Mouse (Mus musculus): ENCODE measurements around the gene Arap2. TPM values are rescaled to one million over a fixed set of nuclear protein-coding genes. Genes with fewer than 3 reads are reported as not detected.

The Arap2 gene
- polyA plus RNA-seq, 1 experiment from 2014 or later, result 7.4 TPM

DNA sequence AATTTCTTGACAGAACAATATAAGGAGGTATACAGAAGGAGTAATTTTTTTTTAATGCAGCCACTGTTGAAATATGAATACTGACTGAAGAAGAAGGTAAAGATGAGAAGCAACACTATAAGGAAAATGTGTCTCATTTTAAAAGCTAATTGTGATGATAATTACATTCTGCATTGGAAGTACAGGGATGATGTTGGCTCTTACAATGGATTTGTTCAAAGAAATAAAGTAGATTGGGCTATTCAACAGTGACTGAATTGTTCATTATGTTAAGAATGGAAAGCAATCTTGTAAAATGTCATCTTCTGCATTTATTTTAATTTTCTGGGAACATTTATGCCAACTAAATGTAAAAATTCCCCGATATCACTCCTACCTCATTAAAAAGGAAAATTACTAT, 178.6 kb downstream of the Arap2 start:
- WGBS, result 70% methylated on average over 1 of the region's 1 CpGs
- Histone ChIP-seq H3K4me2 (ENCODE audit: low read length) (no peak overlapping the region), H3K4me3 (ENCODE audit: low read length) (no peak overlapping the region), H3K27me3 (replicated peaks; ENCODE audit: control insufficient read depth, insufficient read depth, low read length) (no peaks in the 10 kb centered on the region), H3K4me1 (ENCODE audit: control insufficient read depth, insufficient read depth, low read depth, low read length) (no peaks in the 10 kb centered on the region), H3K27ac (ENCODE audit: low read depth, low read length) (no peak overlapping the region), H3K9ac (ENCODE audit: low read depth, low read length) (no peak overlapping the region), H3K9me3 (ENCODE audit: control insufficient read depth, low read length) (no peaks in the 10 kb centered on the region), H3K36me3 (ENCODE audit: control insufficient read depth, insufficient read depth, low read length) (no peaks in the 10 kb centered on the region)
- no peak for ATAC-seq

DNA sequence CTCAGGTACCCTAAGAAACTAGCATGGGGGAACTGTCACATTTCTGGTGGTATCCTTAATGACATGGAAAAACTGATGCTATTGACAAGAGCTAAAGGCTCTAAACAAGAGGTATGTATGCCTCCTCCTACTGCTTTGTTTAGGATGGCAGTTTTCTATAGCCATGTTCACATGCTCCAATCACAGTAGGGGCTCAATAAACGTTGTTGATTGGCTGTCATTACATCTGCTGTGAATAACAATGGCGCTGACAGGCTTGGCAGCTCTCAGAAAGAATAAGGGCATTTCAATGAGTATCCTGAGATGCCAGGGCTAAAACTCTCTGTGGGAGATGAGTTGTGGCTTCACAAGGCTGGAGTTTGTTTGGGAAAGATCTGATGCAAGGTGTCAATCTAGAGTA, 183.3 kb downstream of the Arap2 start:
- no peak for ATAC-seq
- Histone ChIP-seq H3K9me3 (ENCODE audit: control insufficient read depth, low read length) (no peaks in the 10 kb centered on the region), H3K4me1 (ENCODE audit: control insufficient read depth, insufficient read depth, low read depth, low read length) (no peaks in the 10 kb centered on the region), H3K27ac (ENCODE audit: low read depth, low read length) (no peak overlapping the region), H3K9ac (ENCODE audit: low read depth, low read length) (no peak overlapping the region), H3K4me2 (ENCODE audit: low read length) (no peak overlapping the region), H3K4me3 (ENCODE audit: low read length) (no peak overlapping the region), H3K27me3 (replicated peaks; ENCODE audit: control insufficient read depth, insufficient read depth, low read length) (no peaks in the 10 kb centered on the region), H3K36me3 (ENCODE audit: control insufficient read depth, insufficient read depth, low read length) (no peaks in the 10 kb centered on the region)
- WGBS, result 17% methylated on average over 2 of the region's 2 CpGs

DNA sequence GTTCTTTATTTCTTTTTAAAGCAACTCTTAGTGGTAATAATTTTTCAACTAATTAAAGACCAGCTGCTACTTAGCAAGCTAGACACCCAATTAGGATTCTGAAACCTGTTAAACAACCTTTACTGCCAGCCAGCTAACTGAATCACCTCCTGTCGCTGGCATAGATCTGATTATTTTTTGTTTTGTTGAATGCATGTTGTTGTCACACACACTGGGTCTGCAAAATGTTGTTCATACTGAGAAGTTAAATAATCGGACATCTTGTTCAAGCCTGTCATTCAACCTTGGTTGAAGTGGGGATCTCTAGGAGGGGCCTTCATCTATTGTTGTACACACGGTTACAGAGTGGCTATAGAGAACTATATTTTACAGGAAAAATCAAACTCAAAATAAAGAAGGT, 184.3 kb downstream of the Arap2 start:
- H3K27ac ChIP-seq (ENCODE audit: low read depth, low read length), result no peak overlapping the region
- ATAC-seq, result no peak
- H3K27me3 ChIP-seq (replicated peaks; ENCODE audit: control insufficient read depth, insufficient read depth, low read length), result no peaks in the 10 kb centered on the region
- H3K36me3 ChIP-seq (ENCODE audit: control insufficient read depth, insufficient read depth, low read length), result no peaks in the 10 kb centered on the region
- H3K4me1 ChIP-seq (ENCODE audit: control insufficient read depth, insufficient read depth, low read depth, low read length), result no peaks in the 10 kb centered on the region
- H3K4me2 ChIP-seq (ENCODE audit: low read length), result no peak overlapping the region
- H3K4me3 ChIP-seq (ENCODE audit: low read length), result no peak overlapping the region
- 40% methylated on average over 3 of the region's 3 CpGs for WGBS
- no peaks in the 10 kb centered on the region for H3K9me3 ChIP-seq (ENCODE audit: control insufficient read depth, low read length)
- no peak overlapping the region for H3K9ac ChIP-seq (ENCODE audit: low read depth, low read length)

DNA sequence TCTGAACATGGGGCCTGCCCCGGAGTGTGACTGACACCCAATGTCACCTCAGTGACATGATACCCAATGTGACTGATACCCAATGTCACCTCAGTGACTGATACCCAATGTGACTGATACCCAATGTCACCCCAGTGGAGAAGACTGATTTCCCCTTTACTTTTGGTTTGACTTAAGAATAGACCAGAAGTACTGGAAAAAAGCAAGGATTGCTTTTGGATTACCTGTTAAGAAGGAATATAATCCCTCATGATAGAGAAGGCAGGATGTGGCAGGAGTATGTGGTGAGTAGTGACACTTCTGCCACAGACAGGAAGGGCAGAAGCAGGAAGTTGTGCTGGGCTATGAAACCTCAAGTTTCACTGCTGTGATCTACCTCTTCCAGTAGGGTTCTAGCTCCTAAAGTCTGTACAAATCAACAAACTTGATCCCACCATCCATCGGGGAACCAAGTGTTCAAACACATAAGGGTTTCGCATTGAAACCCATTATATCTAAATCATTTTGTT, 191.6 kb downstream of the Arap2 start:
- no peak for ATAC-seq
- no peaks in the 10 kb centered on the region for H3K4me1 ChIP-seq (ENCODE audit: control insufficient read depth, insufficient read depth, low read depth, low read length)
- H3K36me3 ChIP-seq (ENCODE audit: control insufficient read depth, insufficient read depth, low read length), result no peaks in the 10 kb centered on the region
- H3K4me3 ChIP-seq (ENCODE audit: low read length), result no peak overlapping the region
- H3K4me2 ChIP-seq (ENCODE audit: low read length), result no peak overlapping the region
- 95% methylated on average over 3 of the region's 3 CpGs for WGBS
- no peaks in the 10 kb centered on the region for H3K27me3 ChIP-seq (replicated peaks; ENCODE audit: control insufficient read depth, insufficient read depth, low read length)
- H3K27ac ChIP-seq (ENCODE audit: low read depth, low read length), result no peak overlapping the region
- H3K9ac ChIP-seq (ENCODE audit: low read depth, low read length), result no peak overlapping the region
- no peaks in the 10 kb centered on the region for H3K9me3 ChIP-seq (ENCODE audit: control insufficient read depth, low read length)

Other genes with a start within 250 kb of the Arap2 start
- gene Dthd1, start 47.7 kb upstream of the Arap2 start, polyA plus RNA-seq (2015; fragmentation: Nextera tagmentation; extraction: Ambion mirVana), result not detected in 2 replicates

All from hindbrain, embryonic 16.5 days (tissue).